Mouse (Mus musculus) lung, adult 2 months (tissue): ENCODE data around the gene Vdac1.

Source experiments
- CTCF ChIP-seq: fragments of 200-500 bp; IDR thresholded peaks from 2 replicates; pipeline ENCODE4 v1.5.1; 2011; ENCODE audit warnings: mild to moderate bottlenecking, low read length, control low read depth; ENCODE audit not compliant: insufficient read depth
- POLR2A ChIP-seq: fragments of 200-500 bp; IDR thresholded peaks from 2 replicates; pipeline ENCODE4 v1.6.1; 2011; ENCODE audit warnings: low read depth, mild to moderate bottlenecking, control low read depth, low read length, borderline replicate concordance; ENCODE audit errors: extremely low read depth

- TF ChIP-seq POLR2A: no peak
- no peak for TF ChIP-seq CTCF
Measured at GRCm38 (mm10) chr11:52409316-52409715, 48.7 kb downstream of the Vdac1 start.
